Mouse (Mus musculus) embryonic stem cell, embryonic (primary cell): ENCODE measurements around the gene Mthfr.

Source experiments
- CTCF ChIA-PET, 4 experiments: fragments of 300-600 bp in 2 of 4; fragments of 350-600 bp in 2 of 4; sonication (Branson Sonifier 250); formaldehyde crosslinking; loops; one replicate each; lab custom pipeline; 2022; ENCODE audit warnings: inconsistent platforms in 2 of 4; lab: Charles Lee
- POLR2A ChIA-PET, 4 experiments: fragments of 300-600 bp in 2 of 4; fragments of 350-600 bp in 2 of 4; sonication (Branson Sonifier 250); formaldehyde crosslinking; loops; one replicate each; lab custom pipeline; 2022; ENCODE audit warnings: antibody characterized with exemption in 4 of 4, inconsistent platforms in 1 of 4; lab: Charles Lee

Gene Mthfr

GRCm38 (mm10) chr4:148107621-148108291 lies 68.9 kb downstream of the Mthfr start:
- ChIA-PET CTCF (interaction anchor here in 3 of 4 experiments (0.6 to 3.2 kb wide), 13 partner anchors 8 to 142 kb away, joined by 3 to 19 read pairs (median 3); partner anchors contain the start of genes Agtrap (in 1 of the 3) and Fbxo6 (in 1 of the 3)), POLR2A (interaction anchor here (0.6 to 3.1 kb wide), 23 partner anchors 8 to 91 kb away, joined by 3 to 17 read pairs (median 3); partner anchors contain the start of genes Draxin (in 1 of the 4), Fbxo6 (in 1 of the 4) and Mad2l2 (in 1 of the 4))

GRCm38 (mm10) chr4:148108565-148109100 lies 69.8 kb downstream of the Mthfr start:
- ChIA-PET CTCF (interaction anchor here in 2 of 4 experiments (1.0 to 3.2 kb wide), 7 partner anchors 8 to 55 kb away, joined by 3 to 19 read pairs (median 3); partner anchors contain the start of genes Agtrap (in 1 of the 2) and Fbxo6 (in 1 of the 2)), POLR2A (interaction anchor here in 3 of 4 experiments (0.6 to 3.1 kb wide), 19 partner anchors 9 to 179 kb away, joined by 3 to 17 read pairs (median 4); partner anchors contain the start of genes Disp3 (in 1 of the 3) and Fbxo6 (in 1 of the 3))
